Mouse (Mus musculus) forebrain, embryonic 12.5 days (tissue): Measurements from ENCODE around the gene Bdkrb2. TPM values are rescaled to one million over a fixed set of nuclear protein-coding genes. Genes with fewer than 3 reads are reported as not detected.

ENCODE experiments used
- ATAC-seq: fragments of 200-750 bp; cut with Nextera tagmentation; 2 replicates; pipeline ENCODE4 v1.8.0; 2017; ENCODE audit warnings: moderate TSS enrichment; ENCODE audit not compliant: low FRiP score
- H3K27ac ChIP-seq: fragments of 300-500 bp; sonication (generic); 2 replicates; pipeline ENCODE4 v1.5.1; 2016; ENCODE audit warnings: mild to moderate bottlenecking
- H3K27me3 ChIP-seq: fragments of 300-500 bp; sonication (generic); 2 replicates; pipeline ENCODE4 v1.6.1; 2016; ENCODE audit warnings: mild to moderate bottlenecking
- H3K36me3 ChIP-seq: fragments of 300-500 bp; sonication (generic); replicated peaks from 2 replicates; pipeline ENCODE4 v1.6.1; 2016; ENCODE audit warnings: mild to moderate bottlenecking
- H3K4me1 ChIP-seq: fragments of 300-500 bp; sonication (generic); 2 replicates; pipeline ENCODE4 v1.6.1; 2016
- H3K4me2 ChIP-seq: fragments of 300-500 bp; sonication (generic); 2 replicates; pipeline ENCODE4 v1.6.1; 2016; ENCODE audit warnings: mild to moderate bottlenecking, moderate library complexity
- H3K4me3 ChIP-seq: fragments of 300-500 bp; sonication (generic); replicated peaks from 2 replicates; pipeline ENCODE4 v1.5.1; 2016; ENCODE audit warnings: mild to moderate bottlenecking
- H3K9ac ChIP-seq: fragments of 300-500 bp; sonication (generic); 2 replicates; pipeline ENCODE4 v1.6.1; 2016; ENCODE audit warnings: mild to moderate bottlenecking
- H3K9me3 ChIP-seq: fragments of 300-500 bp; sonication (generic); 2 replicates; pipeline ENCODE4 v1.6.1; 2016
- WGBS: fragments of 180-500 bp; shearing (Covaris S2); methylation state at CpG from one replicate; pipeline ENCODE4 v1.1.7; 2016; 5-methylcytosine and 5-hydroxymethylcytosine counted together
- polyA plus RNA-seq: library from polyadenylated mRNA; unstranded; fragments of >200 nt; fragmentation: Nextera tagmentation; extraction: Ambion mirVana; gene quantifications from 2 replicates; pipeline ENCODE4 v1.2.1, GENCODE M21; 2016

Gene Bdkrb2
- polyA plus RNA-seq, 1 experiment from 2014 or later: 0.40 TPM

DNA sequence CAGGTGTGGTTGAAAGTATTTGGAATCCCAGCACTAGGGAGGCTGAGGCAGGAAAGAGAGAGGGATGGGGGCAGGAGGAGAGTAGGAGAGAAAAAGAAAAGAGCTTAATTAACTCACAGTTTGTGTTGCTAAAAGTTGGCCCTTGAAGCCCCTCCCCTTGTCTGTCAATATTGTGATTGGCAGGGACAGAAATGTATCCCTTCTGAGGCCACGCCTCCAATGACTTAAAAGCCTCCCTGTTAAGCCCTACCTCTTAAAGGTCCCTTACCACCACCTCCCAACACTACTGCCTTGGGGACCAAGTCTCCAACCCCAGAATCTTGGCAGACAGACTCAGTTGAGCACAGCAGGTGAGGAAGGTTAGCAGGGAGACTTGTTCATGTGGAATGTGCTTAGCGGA is 9.6 kb downstream of the Bdkrb2 start:
- Histone ChIP-seq H3K9me3 (no peaks in the 10 kb centered on the region), H3K4me2 (no peak overlapping the region), H3K9ac (no peak overlapping the region), H3K27me3 (no peaks in the 10 kb centered on the region), H3K27ac (no peak overlapping the region), H3K4me1 (no peaks in the 10 kb centered on the region), H3K36me3 (no peaks in the 10 kb centered on the region), H3K4me3 (no peak overlapping the region)
- no peak for ATAC-seq
- 68% methylated on average over 2 of the region's 2 CpGs for WGBS

DNA sequence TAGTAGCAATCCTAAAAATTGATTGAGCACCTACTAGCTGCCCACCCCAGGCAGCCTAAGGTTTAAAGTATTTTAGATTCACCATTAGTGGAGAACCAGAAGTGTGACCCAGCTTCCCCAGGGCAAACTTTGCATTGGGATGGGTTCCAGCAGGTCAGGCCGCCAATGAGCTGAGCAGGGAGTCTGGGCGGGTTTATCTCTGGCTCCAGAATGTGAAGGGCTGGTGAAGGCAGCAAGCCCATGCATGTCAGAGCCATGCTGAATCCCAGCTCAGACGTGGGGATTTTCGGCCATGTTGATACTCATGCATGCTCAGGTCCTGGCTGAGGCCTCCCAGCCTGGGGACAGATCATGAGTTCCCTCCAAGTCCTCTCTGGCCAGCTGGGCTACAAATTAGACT is 11.3 kb downstream of the Bdkrb2 start:
- WGBS: 91% methylated on average over 4 of the region's 4 CpGs
- no peak for ATAC-seq
- no peak overlapping the region for H3K4me3 ChIP-seq

DNA sequence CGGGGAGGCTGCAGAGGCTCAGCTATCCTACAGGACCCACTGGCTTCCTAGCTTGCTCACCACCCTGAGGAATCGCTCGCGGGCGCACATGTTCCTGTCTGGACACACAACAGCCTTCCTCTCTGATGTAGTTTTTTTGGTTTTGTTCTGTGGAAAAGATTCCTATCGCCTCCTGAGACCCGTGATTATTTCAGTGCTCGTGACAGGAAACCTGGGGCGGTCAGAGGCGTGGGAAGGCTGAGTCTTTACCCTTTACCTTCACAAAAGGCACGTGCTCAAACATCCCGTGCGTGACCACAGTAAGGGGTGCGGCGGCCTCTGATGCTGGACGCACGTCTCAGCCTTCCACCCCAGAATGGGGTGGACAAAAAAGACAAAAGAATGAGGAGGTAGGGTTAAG is 17.5 kb downstream of the Bdkrb2 start:
- Histone ChIP-seq H3K27me3 (no peaks in the 10 kb centered on the region; the same call in 1 of the 2 replicates), H3K4me2 (no peak overlapping the region), H3K27ac (no peak overlapping the region), H3K9me3 (no peaks in the 10 kb centered on the region), H3K36me3 (no peaks in the 10 kb centered on the region), H3K4me1 (peaks cover 13% of the 10 kb centered on the region), H3K9ac (no peak overlapping the region), H3K4me3 (no peak overlapping the region)
- 84% methylated on average over 17 of the region's 17 CpGs for WGBS
- no peak for ATAC-seq

More for the DNA sequence above, 11.3 kb downstream of the Bdkrb2 start:
- H3K4me2 ChIP-seq: no peak overlapping the region
- H3K27ac ChIP-seq: no peak overlapping the region
- no peaks in the 10 kb centered on the region for H3K36me3 ChIP-seq
- H3K9me3 ChIP-seq: no peaks in the 10 kb centered on the region
- no peaks in the 10 kb centered on the region for H3K27me3 ChIP-seq
- no peaks in the 10 kb centered on the region for H3K4me1 ChIP-seq
- no peak overlapping the region for H3K9ac ChIP-seq

DNA sequence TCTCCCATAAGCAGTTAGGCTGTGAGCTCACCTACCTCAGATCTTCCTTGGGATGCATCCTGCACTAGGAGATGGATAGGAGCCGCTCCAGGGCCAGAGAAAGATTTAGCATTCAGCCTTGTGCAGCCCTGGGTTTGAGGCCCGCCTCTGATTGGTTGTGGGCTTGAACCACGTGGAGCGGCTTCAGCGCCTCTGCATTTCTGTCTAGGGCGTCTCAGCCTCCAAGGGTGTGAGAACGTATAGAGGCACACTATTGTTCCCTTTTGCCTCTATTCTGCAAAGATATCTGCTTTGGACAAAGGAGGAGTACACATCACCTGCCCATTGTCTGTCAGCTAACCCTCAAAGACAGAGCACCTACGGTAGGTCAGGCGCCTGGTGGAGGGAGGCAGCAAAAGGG is 19.5 kb downstream of the Bdkrb2 start:
- H3K27ac ChIP-seq: no peak overlapping the region
- H3K9ac ChIP-seq: no peak overlapping the region
- no peak for ATAC-seq
- no peak overlapping the region for H3K4me3 ChIP-seq
- H3K36me3 ChIP-seq: no peaks in the 10 kb centered on the region
- H3K4me1 ChIP-seq: peaks cover 13% of the 10 kb centered on the region
- no peaks in the 10 kb centered on the region for H3K9me3 ChIP-seq
- 51% methylated on average over 9 of the region's 9 CpGs for WGBS
- peaks cover 5% of the 10 kb centered on the region; the same call in 1 of the 2 replicates for H3K27me3 ChIP-seq
- H3K4me2 ChIP-seq: no peak overlapping the region

DNA sequence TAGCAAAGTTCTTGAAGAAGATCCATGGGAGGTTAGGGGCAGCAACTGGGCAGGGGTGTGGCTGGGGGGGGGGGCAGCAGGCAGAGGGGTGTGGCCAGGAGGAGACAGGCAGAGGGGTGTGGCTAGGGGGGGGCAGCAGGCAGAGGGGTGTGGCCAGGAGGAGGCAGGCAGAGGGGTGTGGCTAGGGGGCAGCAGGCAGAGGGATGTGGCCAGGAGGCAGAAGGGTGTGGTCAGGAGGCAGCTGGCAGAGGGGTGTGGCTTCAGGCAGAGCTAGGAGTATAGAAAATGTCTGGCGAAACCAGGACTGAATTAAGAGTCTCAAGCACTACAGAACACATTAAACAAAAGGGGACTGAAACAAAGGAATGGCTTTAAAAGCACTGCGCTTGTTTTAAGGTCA is 20.5 kb downstream of the Bdkrb2 start:
- 11% methylated on average over 2 of the region's 2 CpGs for WGBS
- Histone ChIP-seq H3K4me2 (no peak overlapping the region), H3K9ac (no peak overlapping the region), H3K4me1 (peaks cover 13% of the 10 kb centered on the region), H3K36me3 (no peaks in the 10 kb centered on the region), H3K27me3 (peaks cover 5% of the 10 kb centered on the region; the same call in 1 of the 2 replicates), H3K4me3 (no peak overlapping the region), H3K27ac (no peak overlapping the region), H3K9me3 (no peaks in the 10 kb centered on the region)
- peak; percentile 80 for ATAC-seq

DNA sequence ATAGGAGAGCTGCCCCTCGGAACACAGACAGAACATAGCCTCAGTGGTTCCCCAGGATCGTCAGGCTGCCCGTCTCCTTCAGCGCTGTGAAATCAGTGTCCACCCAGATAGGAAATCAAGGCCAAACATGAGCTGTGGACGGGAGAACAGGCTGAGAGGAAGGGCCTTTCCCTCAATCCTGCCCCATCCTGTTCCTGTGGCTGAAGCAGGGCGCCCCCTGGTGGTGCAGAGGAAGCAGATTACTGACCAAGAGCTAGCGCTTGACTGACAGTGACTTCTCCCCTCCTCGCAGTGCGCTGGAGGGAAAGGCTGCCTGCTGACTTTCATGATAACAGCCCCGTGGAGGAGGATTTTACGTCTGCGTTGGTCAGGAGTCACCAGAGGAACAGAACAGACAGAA is 21.8 kb downstream of the Bdkrb2 start:
- Histone ChIP-seq H3K4me3 (no peak overlapping the region), H3K36me3 (no peaks in the 10 kb centered on the region), H3K9ac (no peak overlapping the region), H3K4me1 (peaks cover 13% of the 10 kb centered on the region), H3K27ac (no peak overlapping the region), H3K4me2 (no peak overlapping the region), H3K9me3 (no peaks in the 10 kb centered on the region), H3K27me3 (peaks cover 5% of the 10 kb centered on the region; the same call in 1 of the 2 replicates)
- 22% methylated on average over 12 of the region's 12 CpGs for WGBS
- ATAC-seq: peak; percentile 55

DNA sequence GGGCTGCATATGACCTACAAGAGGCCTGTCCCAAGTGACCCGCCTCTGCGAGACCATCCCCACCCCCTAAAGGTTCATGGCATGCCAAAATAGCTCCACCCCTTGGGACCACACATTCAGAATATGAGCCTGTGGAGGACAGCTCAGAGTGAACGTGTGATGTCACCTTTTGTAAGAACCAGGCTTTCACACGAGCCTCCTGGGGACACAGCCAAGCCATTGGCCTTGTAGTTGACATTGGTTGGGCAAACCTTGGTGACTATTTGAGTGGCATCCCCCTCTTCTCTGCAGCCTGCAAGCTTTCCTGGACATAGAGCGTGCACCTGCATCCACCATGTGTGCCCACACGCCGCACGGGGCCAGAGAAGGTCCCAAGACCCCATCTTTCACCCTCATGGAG is 24.5 kb downstream of the Bdkrb2 start:
- H3K27me3 ChIP-seq: peaks cover 5% of the 10 kb centered on the region; the same call in 1 of the 2 replicates
- H3K36me3 ChIP-seq: no peaks in the 10 kb centered on the region
- WGBS: 87% methylated on average over 8 of the region's 8 CpGs
- peaks cover 13% of the 10 kb centered on the region for H3K4me1 ChIP-seq
- H3K9me3 ChIP-seq: no peaks in the 10 kb centered on the region
- H3K27ac ChIP-seq: no peak overlapping the region
- H3K4me3 ChIP-seq: no peak overlapping the region
- no peak for ATAC-seq
- no peak overlapping the region for H3K9ac ChIP-seq
- H3K4me2 ChIP-seq: no peak overlapping the region

DNA sequence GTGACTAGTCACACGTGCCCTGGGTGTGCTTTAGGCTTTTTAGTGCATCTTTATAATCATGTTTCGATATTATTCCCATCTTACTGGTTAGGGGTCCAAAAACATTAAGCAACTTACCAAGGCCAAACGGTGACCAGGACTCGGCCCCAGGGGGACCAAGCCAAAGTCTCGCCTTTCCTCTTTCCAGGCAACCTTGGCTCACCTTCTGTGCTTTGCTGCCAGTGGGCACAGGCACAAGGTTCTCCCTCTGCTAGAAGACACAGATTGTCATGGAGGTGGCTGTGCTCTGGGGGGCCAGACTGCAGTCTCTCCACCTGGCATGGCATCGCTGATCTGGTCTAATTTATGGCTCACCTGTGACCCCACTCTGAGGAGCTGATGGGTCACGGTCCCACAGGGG is 27.8 kb downstream of the Bdkrb2 start:
- no peak overlapping the region for H3K4me3 ChIP-seq
- no peak for ATAC-seq
- H3K27me3 ChIP-seq: 0 out of 2 replicates have a peak, but pooled peaks cover 5% of the 10 kb centered on the region
- H3K4me1 ChIP-seq: no peaks in the 10 kb centered on the region
- H3K27ac ChIP-seq: no peak overlapping the region
- no peak overlapping the region for H3K9ac ChIP-seq
- no peaks in the 10 kb centered on the region for H3K36me3 ChIP-seq
- H3K9me3 ChIP-seq: no peaks in the 10 kb centered on the region
- 89% methylated on average over 7 of the region's 7 CpGs for WGBS
- H3K4me2 ChIP-seq: no peak overlapping the region

DNA sequence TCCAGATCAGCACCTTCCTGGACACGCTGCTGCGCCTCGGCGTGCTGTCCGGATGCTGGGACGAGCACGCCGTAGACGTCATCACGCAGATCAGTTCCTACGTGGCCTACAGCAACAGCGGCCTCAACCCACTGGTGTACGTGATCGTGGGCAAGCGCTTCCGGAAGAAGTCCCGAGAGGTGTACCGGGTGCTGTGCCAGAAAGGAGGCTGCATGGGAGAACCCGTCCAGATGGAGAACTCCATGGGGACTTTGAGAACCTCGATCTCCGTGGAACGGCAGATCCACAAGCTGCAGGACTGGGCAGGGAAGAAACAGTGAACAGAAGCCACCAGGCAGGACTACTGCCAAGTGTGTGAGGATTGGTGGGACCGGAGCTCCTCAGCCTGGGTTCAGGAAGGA is 29.3 kb downstream of the Bdkrb2 start:
- Histone ChIP-seq H3K9ac (no peak overlapping the region), H3K36me3 (no peaks in the 10 kb centered on the region), H3K4me2 (no peak overlapping the region), H3K4me3 (no peak overlapping the region), H3K9me3 (no peaks in the 10 kb centered on the region), H3K27ac (no peak overlapping the region), H3K27me3 (no peaks in the 10 kb centered on the region), H3K4me1 (no peaks in the 10 kb centered on the region)
- no peak for ATAC-seq
- 97% methylated on average over 23 of the region's 23 CpGs for WGBS

DNA sequence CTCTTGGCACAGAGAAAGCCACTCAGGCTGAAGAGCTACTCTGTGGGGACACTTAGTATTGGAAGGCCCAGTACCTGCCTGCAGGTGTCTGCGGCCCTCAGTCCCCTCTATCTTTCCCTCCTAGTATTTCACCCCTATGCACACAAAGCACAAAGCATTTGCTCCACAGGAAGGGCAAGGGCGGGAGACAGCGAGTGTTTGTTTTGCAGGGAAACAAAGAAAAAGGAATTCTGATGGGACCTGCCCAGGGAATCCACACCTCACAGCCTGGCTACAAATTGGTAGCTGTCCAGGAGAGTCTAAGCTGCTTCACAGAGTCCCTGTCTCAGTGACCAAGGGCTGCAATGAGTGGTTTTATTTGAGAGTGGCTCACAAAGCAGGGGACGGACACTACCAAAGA is 30.4 kb downstream of the Bdkrb2 start:
- Histone ChIP-seq H3K36me3 (no peaks in the 10 kb centered on the region), H3K4me3 (no peak overlapping the region), H3K4me1 (no peaks in the 10 kb centered on the region), H3K27me3 (no peaks in the 10 kb centered on the region), H3K27ac (no peak overlapping the region), H3K4me2 (no peak overlapping the region), H3K9me3 (no peaks in the 10 kb centered on the region), H3K9ac (no peak overlapping the region)
- no peak for ATAC-seq
- WGBS: 55% methylated on average over 4 of the region's 4 CpGs

DNA sequence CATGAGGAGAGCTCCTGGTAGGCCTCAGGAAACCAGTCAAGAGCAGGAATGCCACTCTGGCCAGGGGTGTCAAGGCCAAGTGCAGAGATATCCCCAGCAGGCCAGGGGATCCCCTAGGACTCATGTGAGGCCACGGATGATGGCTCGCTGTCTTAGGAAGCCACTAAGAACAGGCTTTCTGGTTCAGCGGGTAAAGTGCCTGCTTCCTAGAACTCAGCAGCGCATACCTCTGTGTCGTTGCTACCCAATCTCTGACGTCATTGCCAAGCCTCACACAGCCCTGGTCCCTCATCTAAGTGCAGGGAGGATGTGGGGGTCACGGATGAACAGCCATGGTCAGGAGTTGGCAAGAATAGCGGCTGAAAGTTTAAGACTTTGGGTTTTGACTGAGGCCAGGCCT is 34.1 kb downstream of the Bdkrb2 start:
- no peak for ATAC-seq
- Histone ChIP-seq H3K36me3 (no peaks in the 10 kb centered on the region), H3K4me2 (no peak overlapping the region)

DNA sequence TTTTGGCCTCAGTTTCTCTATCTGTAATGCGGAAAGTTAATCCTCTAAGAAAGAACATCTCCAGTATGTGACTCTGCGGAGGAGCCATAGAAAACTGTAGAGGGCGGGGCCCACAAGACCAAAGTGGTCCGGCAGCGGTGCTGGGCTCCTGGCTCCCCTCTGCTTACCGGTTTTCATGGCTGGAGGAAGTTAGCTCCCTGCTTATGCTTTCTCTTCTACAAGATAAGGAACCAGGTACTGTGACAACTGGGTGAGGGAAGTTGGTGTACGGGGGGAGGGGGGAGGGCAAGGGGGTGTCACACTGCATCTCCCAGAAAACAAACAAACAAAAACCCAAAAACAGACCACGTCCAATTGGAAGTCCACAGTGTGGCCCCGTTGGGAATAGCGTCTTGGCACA is 35.5 kb downstream of the Bdkrb2 start:
- H3K36me3 ChIP-seq: no peaks in the 10 kb centered on the region
- 86% methylated on average over 10 of the region's 10 CpGs for WGBS
- H3K9me3 ChIP-seq: no peaks in the 10 kb centered on the region
- H3K4me1 ChIP-seq: peaks cover 13% of the 10 kb centered on the region
- H3K27ac ChIP-seq: no peak overlapping the region
- no peak overlapping the region for H3K4me3 ChIP-seq
- H3K27me3 ChIP-seq: no peaks in the 10 kb centered on the region; the same call in 1 of the 2 replicates
- no peak overlapping the region for H3K4me2 ChIP-seq
- no peak overlapping the region for H3K9ac ChIP-seq
- no peak for ATAC-seq

More for the DNA sequence above, 34.1 kb downstream of the Bdkrb2 start:
- 88% methylated on average over 8 of the region's 8 CpGs for WGBS
- H3K9ac ChIP-seq: no peak overlapping the region
- peaks cover 13% of the 10 kb centered on the region for H3K4me1 ChIP-seq
- H3K27ac ChIP-seq: no peak overlapping the region
- no peak overlapping the region for H3K4me3 ChIP-seq
- H3K9me3 ChIP-seq: no peaks in the 10 kb centered on the region
- H3K27me3 ChIP-seq: no peaks in the 10 kb centered on the region; the same call in 1 of the 2 replicates

DNA sequence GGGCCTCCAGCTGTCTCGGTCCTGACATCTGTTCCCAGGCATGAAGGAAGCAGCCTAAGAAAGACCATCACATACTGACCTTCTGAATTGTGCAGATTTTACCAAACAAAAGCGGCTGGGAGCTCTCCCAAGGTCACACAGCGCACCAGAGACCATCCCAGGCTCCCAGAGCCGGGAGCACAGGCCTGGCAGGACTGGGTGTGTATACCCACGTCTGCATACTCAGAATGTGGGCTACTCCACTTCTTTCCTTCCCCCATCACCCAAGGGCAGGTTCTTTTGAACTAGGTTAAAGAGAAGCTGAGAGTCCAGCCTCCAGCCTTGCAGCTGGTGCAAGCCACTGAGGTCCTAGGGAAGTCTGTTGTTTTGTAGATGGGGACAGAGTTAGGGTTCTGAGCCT is 36.1 kb downstream of the Bdkrb2 start:
- no peak overlapping the region for H3K4me3 ChIP-seq
- H3K27ac ChIP-seq: no peak overlapping the region
- no peaks in the 10 kb centered on the region; the same call in 1 of the 2 replicates for H3K27me3 ChIP-seq
- no peaks in the 10 kb centered on the region for H3K36me3 ChIP-seq
- no peak for ATAC-seq
- no peaks in the 10 kb centered on the region for H3K9me3 ChIP-seq
- 66% methylated on average over 5 of the region's 5 CpGs for WGBS
- H3K9ac ChIP-seq: no peak overlapping the region
- H3K4me1 ChIP-seq: peaks cover 13% of the 10 kb centered on the region
- no peak overlapping the region for H3K4me2 ChIP-seq
